Mouse (Mus musculus) heart, embryonic 12.5 days (tissue): ENCODE results near the gene 2010111I01Rik. TPM values are rescaled to one million over a fixed set of nuclear protein-coding genes. Genes with fewer than 3 reads are reported as not detected.

ENCODE experiments used
- ATAC-seq: fragments of 200-750 bp; cut with Nextera tagmentation; 2 replicates; pipeline ENCODE4 v1.8.0; 2017; ENCODE audit warnings: moderate TSS enrichment, moderate library complexity; ENCODE audit not compliant: insufficient number of reproducible peaks, low FRiP score
- H3K27ac ChIP-seq: fragments of 300-500 bp; sonication (generic); 2 replicates; pipeline ENCODE4 v1.5.1; 2016; ENCODE audit warnings: mild to moderate bottlenecking, moderate library complexity; ENCODE audit not compliant: poor library complexity, severe bottlenecking
- H3K27me3 ChIP-seq: fragments of 300-500 bp; sonication (generic); replicated peaks from 2 replicates; pipeline ENCODE4 v1.6.1; 2016; ENCODE audit warnings: mild to moderate bottlenecking, moderate library complexity
- H3K36me3 ChIP-seq: fragments of 300-500 bp; sonication (generic); 2 replicates; pipeline ENCODE4 v1.6.1; 2016; ENCODE audit warnings: mild to moderate bottlenecking, moderate library complexity
- H3K4me1 ChIP-seq: fragments of 300-500 bp; sonication (generic); replicated peaks from 2 replicates; pipeline ENCODE4 v1.6.1; 2016; ENCODE audit warnings: mild to moderate bottlenecking
- H3K4me2 ChIP-seq: fragments of 300-500 bp; sonication (generic); 2 replicates; pipeline ENCODE4 v1.6.1; 2016; ENCODE audit warnings: mild to moderate bottlenecking, moderate library complexity
- H3K4me3 ChIP-seq: fragments of 300-500 bp; sonication (generic); 2 replicates; pipeline ENCODE4 v1.5.1; 2016; ENCODE audit warnings: mild to moderate bottlenecking
- H3K9ac ChIP-seq: fragments of 300-500 bp; sonication (generic); 2 replicates; pipeline ENCODE4 v1.6.1; 2016; ENCODE audit warnings: mild to moderate bottlenecking, moderate library complexity
- H3K9me3 ChIP-seq: fragments of 300-500 bp; sonication (generic); replicated peaks from 2 replicates; pipeline ENCODE4 v1.6.1; 2016; ENCODE audit warnings: mild to moderate bottlenecking, moderate library complexity
- WGBS: fragments of 180-500 bp; shearing (Covaris S2); methylation state at CpG from one replicate; pipeline ENCODE4 v1.1.7; 2016; 5-methylcytosine and 5-hydroxymethylcytosine counted together
- polyA plus RNA-seq: library from polyadenylated mRNA; unstranded; fragments of >200 nt; fragmentation: Nextera tagmentation; extraction: Ambion mirVana; gene quantifications from 2 replicates; pipeline ENCODE4 v1.2.1, GENCODE M21; 2016

2010111I01Rik gene
- polyA plus RNA-seq, 1 experiment from 2014 or later, result 53.5 TPM

DNA sequence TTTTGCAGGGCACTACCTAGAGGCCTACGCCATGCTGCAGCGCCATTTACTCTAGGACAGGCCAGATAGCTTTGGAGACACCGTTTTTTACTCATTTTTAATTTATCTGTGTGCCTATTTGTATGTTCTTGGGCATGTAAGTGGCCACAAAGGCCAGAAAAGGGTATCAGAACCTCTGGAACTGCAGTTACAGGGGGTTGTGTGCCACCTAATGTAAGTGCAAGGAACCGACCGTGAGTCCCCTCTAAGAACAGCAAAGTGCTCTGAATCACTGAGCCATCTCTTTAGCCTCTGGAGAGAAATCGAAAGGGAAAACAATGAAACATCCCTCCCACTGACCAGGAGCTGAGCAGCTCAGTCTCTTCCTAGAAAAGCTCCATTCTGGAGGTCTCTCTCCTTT, 358.1 kb downstream of the 2010111I01Rik start:
- Histone ChIP-seq H3K27ac (no peak overlapping the region), H3K9me3 (no peaks in the 10 kb centered on the region), H3K4me1 (peaks cover 33% of the 10 kb centered on the region), H3K4me2 (no peak overlapping the region), H3K27me3 (no peaks in the 10 kb centered on the region), H3K36me3 (peaks cover 3% of the 10 kb centered on the region; the same call in 1 of the 2 replicates), H3K9ac (no peak overlapping the region), H3K4me3 (no peak overlapping the region)
- WGBS, result 83% methylated on average over 6 of the region's 6 CpGs
- no peak for ATAC-seq

- Histone ChIP-seq H3K36me3 (peaks cover 3% of the 10 kb centered on the region; the same call in 1 of the 2 replicates), H3K9ac (no peak overlapping the region), H3K27ac (peak overlapping the region; percentile 79; the same call in 1 of the 2 replicates), H3K4me1 (peaks cover 29% of the 10 kb centered on the region), H3K9me3 (no peaks in the 10 kb centered on the region), H3K4me3 (no peak overlapping the region), H3K4me2 (no peak overlapping the region), H3K27me3 (no peaks in the 10 kb centered on the region)
- ATAC-seq, result no peak
- 65% methylated on average over 9 of the region's 9 CpGs for WGBS
Observed at GRCm38 (mm10) chr13:63323286-63324075, 358.8 kb downstream of the 2010111I01Rik start.

DNA sequence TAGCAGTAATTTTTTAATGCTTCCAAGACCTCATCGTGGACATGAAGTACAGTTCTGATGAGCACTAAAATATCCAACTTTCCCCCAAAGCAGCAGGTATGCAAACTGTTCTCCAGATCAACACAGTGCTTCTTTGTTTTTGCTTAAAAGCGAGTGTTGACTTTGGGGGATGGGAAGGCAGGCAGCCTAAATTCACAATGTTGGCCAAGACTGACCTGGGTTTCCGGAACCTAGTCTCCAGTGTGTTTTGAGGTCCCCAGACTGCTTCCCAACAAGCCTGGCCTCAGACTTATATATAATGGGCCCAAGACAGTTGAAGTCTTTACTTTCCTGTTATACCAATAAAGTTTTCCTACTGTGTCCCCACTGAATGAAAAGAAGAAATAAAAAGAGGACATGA, 359.6 kb downstream of the 2010111I01Rik start:
- Histone ChIP-seq H3K4me1 (peaks cover 29% of the 10 kb centered on the region), H3K27me3 (no peaks in the 10 kb centered on the region), H3K9ac (no peak overlapping the region), H3K27ac (peak overlapping the region; percentile 79), H3K4me2 (no peak overlapping the region), H3K9me3 (no peaks in the 10 kb centered on the region), H3K4me3 (no peak overlapping the region), H3K36me3 (peaks cover 3% of the 10 kb centered on the region; the same call in 1 of the 2 replicates)
- 53% methylated on average over 3 of the region's 3 CpGs for WGBS
- ATAC-seq, result no peak

DNA sequence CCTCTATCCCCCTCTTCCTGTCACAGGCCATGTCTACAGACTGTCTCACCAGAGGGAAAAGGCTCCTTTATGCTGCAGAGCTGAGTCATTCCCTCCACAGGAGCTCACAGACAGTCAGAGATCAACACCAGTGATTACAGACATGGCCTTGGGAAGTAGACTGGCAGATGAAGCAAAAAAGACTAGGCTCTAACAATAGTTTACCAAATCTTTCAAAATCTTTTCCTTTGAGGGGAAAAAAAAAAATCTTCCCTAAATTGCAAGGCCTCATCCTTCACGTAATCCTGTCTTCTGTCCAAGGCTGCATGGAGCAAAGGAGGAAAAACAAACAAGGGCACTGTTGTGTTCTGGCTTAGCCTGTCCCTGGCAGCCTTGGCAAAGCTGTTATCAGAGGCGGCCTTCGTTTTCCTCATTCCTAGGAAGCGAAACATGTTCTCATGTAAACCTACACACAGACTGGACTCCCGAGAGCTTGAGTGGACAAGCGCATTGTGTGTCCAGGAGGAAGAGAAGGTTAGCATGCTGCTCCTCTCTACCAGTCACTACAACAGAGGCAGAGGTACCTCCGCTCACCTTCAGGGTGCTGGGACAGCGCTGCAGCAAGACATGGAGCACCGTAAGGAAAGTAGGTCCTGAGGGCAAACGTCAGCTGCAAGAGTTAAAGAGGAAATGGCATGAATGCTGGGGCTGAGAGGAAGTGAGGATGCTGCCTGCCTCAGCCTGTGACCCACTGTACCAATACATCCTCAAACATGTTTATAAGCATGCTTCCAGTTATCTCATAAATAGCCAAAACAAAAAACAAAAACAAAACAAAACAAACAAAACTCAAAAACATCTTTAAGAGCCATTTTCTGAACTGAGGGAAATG, 360.5 kb downstream of the 2010111I01Rik start:
- no peaks in the 10 kb centered on the region for H3K27me3 ChIP-seq
- H3K4me1 ChIP-seq, result peaks cover 29% of the 10 kb centered on the region
- peak; percentile 65; the same call in 1 of the 2 replicates for ATAC-seq
- H3K9me3 ChIP-seq, result no peaks in the 10 kb centered on the region
- peak overlapping the region; percentile 79 for H3K27ac ChIP-seq
- no peak overlapping the region for H3K4me3 ChIP-seq
- peaks cover 3% of the 10 kb centered on the region; the same call in 1 of the 2 replicates for H3K36me3 ChIP-seq
- no peak overlapping the region for H3K4me2 ChIP-seq
- H3K9ac ChIP-seq, result no peak overlapping the region
- 53% methylated on average over 10 of the region's 10 CpGs for WGBS

- 73% methylated on average over 2 of the region's 2 CpGs for WGBS
- Histone ChIP-seq H3K27ac (0 out of 2 replicates have a peak overlapping the region, but pooled peaks have one; percentile 79), H3K4me3 (no peak overlapping the region), H3K9me3 (no peaks in the 10 kb centered on the region), H3K4me1 (peaks cover 29% of the 10 kb centered on the region), H3K27me3 (no peaks in the 10 kb centered on the region), H3K36me3 (no peaks in the 10 kb centered on the region), H3K4me2 (no peak overlapping the region), H3K9ac (no peak overlapping the region)
- ATAC-seq, result no peak
Observed at GRCm38 (mm10) chr13:63326015-63326414, 361.3 kb downstream of the 2010111I01Rik start.

GRCm38 (mm10) chr13:63330236-63330860, 365.7 kb downstream of the 2010111I01Rik start:
- Histone ChIP-seq H3K36me3 (no peaks in the 10 kb centered on the region), H3K9ac (no peak overlapping the region), H3K4me2 (no peak overlapping the region), H3K4me3 (no peak overlapping the region), H3K27ac (no peak overlapping the region), H3K9me3 (no peaks in the 10 kb centered on the region), H3K27me3 (no peaks in the 10 kb centered on the region), H3K4me1 (peaks cover 1% of the 10 kb centered on the region; the same call in 1 of the 2 replicates)
- 50% methylated on average over 9 of the region's 9 CpGs for WGBS
- ATAC-seq, result no peak

DNA sequence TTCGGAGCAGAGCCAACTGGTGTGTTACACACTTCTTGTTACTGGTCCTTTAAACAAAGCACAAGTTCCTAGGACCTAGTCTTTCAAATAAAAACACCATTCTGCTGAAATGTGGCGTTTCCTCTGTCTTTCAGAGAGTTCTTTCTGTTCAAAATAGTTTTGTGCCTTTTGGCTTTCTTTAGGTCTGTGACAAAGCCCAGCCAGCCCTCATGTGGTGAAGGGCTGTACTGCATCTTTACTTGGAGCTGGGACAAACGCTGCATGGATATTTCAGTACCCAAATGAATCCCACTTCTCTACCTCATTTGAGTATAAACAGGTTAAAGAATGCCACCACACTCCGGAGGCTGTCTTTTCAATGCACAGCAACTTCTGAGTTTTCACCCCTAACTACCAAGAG, 366.7 kb downstream of the 2010111I01Rik start:
- no peak overlapping the region for H3K9ac ChIP-seq
- H3K9me3 ChIP-seq, result no peaks in the 10 kb centered on the region
- H3K36me3 ChIP-seq, result no peaks in the 10 kb centered on the region
- no peaks in the 10 kb centered on the region for H3K27me3 ChIP-seq
- ATAC-seq, result no peak
- no peak overlapping the region for H3K27ac ChIP-seq
- H3K4me1 ChIP-seq, result no peaks in the 10 kb centered on the region
- WGBS, result 41% methylated on average over 4 of the region's 4 CpGs
- no peak overlapping the region for H3K4me3 ChIP-seq
- no peak overlapping the region for H3K4me2 ChIP-seq

- Histone ChIP-seq H3K36me3 (no peaks in the 10 kb centered on the region), H3K27ac (no peak overlapping the region), H3K4me2 (no peak overlapping the region), H3K4me3 (no peak overlapping the region), H3K4me1 (no peaks in the 10 kb centered on the region), H3K9me3 (no peaks in the 10 kb centered on the region), H3K27me3 (no peaks in the 10 kb centered on the region), H3K9ac (no peak overlapping the region)
- ATAC-seq, result no peak
- 41% methylated on average over 4 of the region's 4 CpGs for WGBS
Observed at GRCm38 (mm10) chr13:63332576-63333300, 368.0 kb downstream of the 2010111I01Rik start.

- 66% methylated on average over 4 of the region's 4 CpGs for WGBS
- no peak for ATAC-seq
- Histone ChIP-seq H3K4me1 (no peaks in the 10 kb centered on the region), H3K27ac (no peak overlapping the region), H3K4me2 (no peak overlapping the region), H3K27me3 (no peaks in the 10 kb centered on the region), H3K9ac (no peak overlapping the region), H3K36me3 (no peaks in the 10 kb centered on the region), H3K4me3 (no peak overlapping the region), H3K9me3 (no peaks in the 10 kb centered on the region)
Observed at GRCm38 (mm10) chr13:63335421-63336134, 370.9 kb downstream of the 2010111I01Rik start.

- no peak overlapping the region for H3K9ac ChIP-seq
- H3K27ac ChIP-seq, result no peak overlapping the region
- H3K27me3 ChIP-seq, result no peaks in the 10 kb centered on the region
- WGBS, result 73% methylated on average over 7 of the region's 7 CpGs
- H3K4me2 ChIP-seq, result no peak overlapping the region
- H3K36me3 ChIP-seq, result no peaks in the 10 kb centered on the region
- no peak overlapping the region for H3K4me3 ChIP-seq
- no peaks in the 10 kb centered on the region for H3K4me1 ChIP-seq
- no peaks in the 10 kb centered on the region for H3K9me3 ChIP-seq
- no peak for ATAC-seq
Observed at GRCm38 (mm10) chr13:63336335-63336734, 371.6 kb downstream of the 2010111I01Rik start.
